Mouse (Mus musculus) gonadal fat pad, adult 2 months (tissue): ENCODE data around the gene Ppfibp1. TPM values are rescaled to one million over a fixed set of nuclear protein-coding genes. Genes with fewer than 3 reads are reported as not detected.

Experiments
- DNase-seq: peaks from one replicate; pipeline ENCODE4 v3.0.0-alpha.2; 2012; ENCODE audit warnings: low read depth
- polyA plus RNA-seq: library from polyadenylated mRNA; depleted of rRNA; stranded (reverse); fragments of >200 nt; gene quantifications from 2 replicates; pipeline ENCODE4 v1.2.3, GENCODE M21; 2012

Gene Ppfibp1
- polyA plus RNA-seq, 1 experiment, result 25.5 TPM

GRCm38 (mm10) chr6:147032303-147032925 lies 144.1 kb downstream of the Ppfibp1 start, which contains the start of gene Rep15:
TSS of gene Rep15 (plus strand) at chr6:147032584.
- no peak for DNase-seq

GRCm38 (mm10) chr6:147042291-147043290 lies 154.3 kb downstream of the Ppfibp1 start, which contains the start of gene Mrps35:
TSS of gene Mrps35 (plus strand) at chr6:147042764.
- DNase-seq, result no peak

GRCm38 (mm10) chr6:147043633-147044032 lies 155.3 kb downstream of the Ppfibp1 start:
- DNase-seq, result no peak

- no peak for DNase-seq
Observed at GRCm38 (mm10) chr6:147049239-147049805, 161.0 kb downstream of the Ppfibp1 start.

GRCm38 (mm10) chr6:147051666-147052065 lies 163.4 kb downstream of the Ppfibp1 start:
- no peak for DNase-seq

GRCm38 (mm10) chr6:147052440-147052839 lies 164.2 kb downstream of the Ppfibp1 start:
- no peak for DNase-seq

- DNase-seq, result no peak
Observed at GRCm38 (mm10) chr6:147053785-147054646, 165.7 kb downstream of the Ppfibp1 start.

- no peak for DNase-seq
Observed at GRCm38 (mm10) chr6:147055374-147055977, 167.2 kb downstream of the Ppfibp1 start.

- DNase-seq, result no peak
Observed at GRCm38 (mm10) chr6:147059326-147059725, 171.0 kb downstream of the Ppfibp1 start.

GRCm38 (mm10) chr6:147061630-147062029 lies 173.3 kb downstream of the Ppfibp1 start:
- no peak for DNase-seq

- DNase-seq, result no peak
Observed at GRCm38 (mm10) chr6:147062034-147062433, 173.7 kb downstream of the Ppfibp1 start.

GRCm38 (mm10) chr6:147062694-147063093 lies 174.4 kb downstream of the Ppfibp1 start:
- DNase-seq, result no peak

GRCm38 (mm10) chr6:147064226-147064943 lies 176.1 kb downstream of the Ppfibp1 start:
- DNase-seq, result no peak

- DNase-seq, result no peak
Observed at GRCm38 (mm10) chr6:147064944-147065261, 176.6 kb downstream of the Ppfibp1 start.

- DNase-seq, result no peak
Observed at GRCm38 (mm10) chr6:147075808-147076387, 187.6 kb downstream of the Ppfibp1 start.

GRCm38 (mm10) chr6:147076878-147077277 lies 188.6 kb downstream of the Ppfibp1 start:
- DNase-seq, result no peak

- no peak for DNase-seq
Observed at GRCm38 (mm10) chr6:147079919-147080318, 191.6 kb downstream of the Ppfibp1 start.
